Mouse (Mus musculus) small intestine, adult 2 months (tissue): ENCODE data around the gene Camta1.
"Not testable (repeated sequence)": the region's sequence is repeated elsewhere in the genome, so short reads cannot be mapped to it uniquely, and the experiment has no call there.

ENCODE experiments used
- CTCF ChIP-seq: fragments of 200-500 bp; IDR thresholded peaks from 2 replicates; pipeline ENCODE4 v1.5.1; 2012; ENCODE audit warnings: low read depth, mild to moderate bottlenecking, control low read depth, inconsistent platforms, low read length, moderate library complexity, mixed read lengths; ENCODE audit not compliant: insufficient replicate concordance, insufficient read length; ENCODE audit errors: extremely low read depth
- POLR2A ChIP-seq: fragments of 200-500 bp; IDR thresholded peaks from 2 replicates; pipeline ENCODE4 v1.6.1; 2012; ENCODE audit warnings: low read depth, mild to moderate bottlenecking, control low read depth, inconsistent platforms, low read length, moderate library complexity

- not testable (repeated sequence) for TF ChIP-seq CTCF, POLR2A
Observed at GRCm38 (mm10) chr4:151017356-151017755, 844.3 kb downstream of the Camta1 start.
